Mouse (Mus musculus) T-cell, adult 2 months (primary cell): ENCODE results near the gene Phf21a.

Source experiments
- DNase-seq: peaks from one replicate; pipeline ENCODE4 v3.0.0; 2022; ENCODE audit warnings: low spot score

Gene Phf21a

GRCm38 (mm10) chr2:92234768-92235332 lies 141.9 kb downstream of the Phf21a start:
- no peak for DNase-seq

DNA sequence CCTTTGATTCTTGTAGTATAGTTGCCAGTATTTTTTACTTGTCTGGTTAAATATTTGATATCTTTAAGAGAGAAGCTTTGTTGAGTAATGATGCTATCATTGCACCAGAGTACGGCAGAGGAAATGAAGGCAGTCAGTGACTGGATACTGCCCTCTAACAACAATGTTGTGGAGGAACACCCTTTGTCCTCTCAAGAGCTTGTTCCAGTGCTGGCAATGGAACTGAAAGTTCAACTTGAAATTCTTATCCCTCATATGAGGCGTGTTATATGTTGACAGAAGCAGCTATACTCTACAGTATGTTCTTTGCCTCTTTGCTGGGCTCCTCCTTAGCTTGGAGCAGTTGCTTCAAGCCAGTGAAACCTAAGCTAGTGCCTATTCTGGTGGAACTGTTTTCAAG lies 147.4 kb downstream of the Phf21a start:
- no peak for DNase-seq

DNA sequence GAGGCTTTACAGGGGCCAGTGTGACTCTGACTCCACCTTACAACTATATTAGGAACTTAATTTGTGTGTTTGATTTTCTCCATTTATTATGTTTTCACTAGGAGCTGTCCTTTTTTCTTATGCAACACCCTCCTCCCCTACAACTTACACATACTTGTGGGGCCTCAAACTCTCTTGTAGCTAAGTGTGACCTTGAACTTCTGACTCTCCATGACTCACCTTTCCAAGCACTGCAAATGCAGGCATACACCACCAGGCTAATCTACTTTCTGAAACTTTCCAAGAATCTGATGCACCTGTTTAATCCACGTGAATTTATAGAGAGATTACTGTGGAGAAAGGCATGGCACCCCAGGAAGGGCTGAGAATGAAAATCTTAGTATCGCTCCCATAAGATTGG lies 147.9 kb downstream of the Phf21a start:
- DNase-seq = no peak

- no peak for DNase-seq
Measured at GRCm38 (mm10) chr2:92241317-92241716, 148.4 kb downstream of the Phf21a start.

DNA sequence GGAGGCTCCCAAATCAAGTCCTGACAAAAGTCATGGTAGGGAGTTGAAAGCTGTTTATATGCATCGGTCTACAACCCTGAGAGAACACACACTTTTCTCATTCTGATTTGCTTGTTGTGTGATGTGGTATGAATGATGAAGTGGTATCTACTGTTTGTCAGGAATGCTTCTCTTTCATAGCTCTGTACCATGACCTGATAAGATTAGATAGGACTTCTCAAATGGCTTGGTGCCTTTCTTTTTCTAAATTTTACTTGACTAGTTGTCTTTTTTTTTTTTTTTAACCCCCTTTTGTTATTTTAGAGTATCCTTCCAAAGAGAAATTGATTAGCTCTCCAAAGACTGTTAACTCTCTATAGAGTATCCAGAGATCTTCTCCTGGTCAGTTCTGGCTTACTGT lies 153.2 kb downstream of the Phf21a start:
- no peak for DNase-seq

GRCm38 (mm10) chr2:92247711-92248110 lies 154.8 kb downstream of the Phf21a start:
- DNase-seq = no peak

GRCm38 (mm10) chr2:92250472-92250871 lies 157.6 kb downstream of the Phf21a start:
- DNase-seq = no peak

- DNase-seq = peak; percentile 10
Measured at GRCm38 (mm10) chr2:92253777-92254176, 160.9 kb downstream of the Phf21a start.

DNA sequence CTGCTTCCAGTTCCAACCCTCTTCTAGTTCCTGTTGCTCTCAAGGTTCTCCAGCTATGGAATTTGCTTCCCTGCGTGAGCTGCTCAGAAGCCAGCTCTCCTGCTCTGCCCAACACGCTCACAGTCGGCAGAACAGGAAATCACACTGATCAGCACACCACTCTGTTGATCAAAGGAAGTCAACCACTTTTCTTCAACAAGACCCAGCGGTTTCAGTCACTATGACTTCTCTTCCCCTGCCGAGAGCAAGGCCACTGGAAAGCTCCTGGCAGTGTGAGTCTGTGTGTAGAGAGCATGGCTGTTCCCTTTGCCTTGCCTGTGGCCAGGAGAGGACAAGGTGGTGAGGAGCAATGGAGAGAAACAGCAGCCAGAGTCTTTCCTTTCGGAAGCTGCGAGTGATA lies 163.2 kb downstream of the Phf21a start:
- peak; percentile 52 for DNase-seq

GRCm38 (mm10) chr2:92257372-92257956 lies 164.5 kb downstream of the Phf21a start:
- no peak for DNase-seq

- no peak for DNase-seq
Measured at GRCm38 (mm10) chr2:92259924-92260323, 167.0 kb downstream of the Phf21a start.

DNA sequence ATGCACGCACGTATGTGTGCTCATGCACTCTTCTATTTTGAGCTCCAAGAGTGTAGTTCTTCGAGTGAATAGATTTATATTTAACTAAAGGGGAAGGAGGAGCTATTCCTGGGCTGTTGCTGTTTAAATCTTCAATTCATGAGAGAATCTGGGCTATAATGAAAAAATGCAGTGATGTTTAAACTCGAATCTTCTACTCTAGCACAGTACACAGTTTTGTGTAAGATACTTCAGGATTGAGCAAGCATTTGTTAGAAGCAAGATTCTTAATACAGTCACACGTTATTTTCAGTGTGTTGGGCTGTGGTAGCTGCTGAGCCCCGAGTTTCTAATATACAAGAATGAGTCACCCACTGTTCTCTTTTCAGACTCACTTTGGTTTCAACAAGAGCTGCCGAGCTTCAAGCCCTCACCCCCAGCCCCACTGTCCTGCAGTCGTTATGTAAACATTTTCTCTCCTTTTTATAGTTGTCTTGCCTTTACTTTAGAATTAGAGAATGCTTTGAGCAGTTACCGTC lies 173.2 kb downstream of the Phf21a start:
- no peak for DNase-seq

DNA sequence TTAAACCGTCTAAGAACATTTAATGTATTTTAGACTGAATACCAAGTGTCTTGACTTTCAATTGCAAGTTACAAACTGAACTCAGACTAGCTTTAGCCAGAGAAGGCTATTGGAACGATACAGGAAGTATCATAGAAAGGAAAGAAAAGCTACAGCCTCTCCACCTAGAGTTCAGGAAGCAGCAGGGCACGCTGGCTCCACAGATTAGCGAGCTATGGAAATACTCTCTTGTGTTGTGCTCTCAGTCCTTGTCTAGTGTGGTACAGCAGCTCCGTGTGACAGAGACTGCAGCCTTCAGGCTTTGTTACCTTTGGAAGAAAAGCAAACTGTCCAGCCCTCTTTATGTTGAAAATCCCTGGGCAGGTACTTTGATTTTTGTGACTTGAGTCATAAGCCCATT lies 176.3 kb downstream of the Phf21a start:
- DNase-seq = no peak

GRCm38 (mm10) chr2:92272510-92272909 lies 179.6 kb downstream of the Phf21a start:
- no peak for DNase-seq

GRCm38 (mm10) chr2:92273101-92273801 lies 180.3 kb downstream of the Phf21a start:
- no peak for DNase-seq

DNA sequence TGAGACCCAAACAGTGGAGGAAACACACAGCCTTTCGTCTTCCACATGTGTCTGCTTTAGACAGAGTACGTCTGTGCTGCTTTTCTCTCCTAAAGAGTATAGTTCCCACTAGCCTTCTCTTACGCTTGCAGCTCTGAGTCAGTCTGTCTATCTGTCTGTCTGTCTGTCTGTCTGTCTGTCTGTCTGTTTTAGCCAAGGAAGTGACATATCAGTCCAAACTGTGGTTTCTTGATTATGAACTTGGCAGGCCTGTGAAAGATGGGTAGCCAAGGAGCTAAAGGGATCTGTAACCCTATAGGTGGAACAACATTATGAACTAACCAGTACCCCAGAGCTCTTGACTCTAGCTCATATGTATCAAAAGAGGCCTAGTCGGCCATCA lies 180.9 kb downstream of the Phf21a start:
- no peak for DNase-seq

DNA sequence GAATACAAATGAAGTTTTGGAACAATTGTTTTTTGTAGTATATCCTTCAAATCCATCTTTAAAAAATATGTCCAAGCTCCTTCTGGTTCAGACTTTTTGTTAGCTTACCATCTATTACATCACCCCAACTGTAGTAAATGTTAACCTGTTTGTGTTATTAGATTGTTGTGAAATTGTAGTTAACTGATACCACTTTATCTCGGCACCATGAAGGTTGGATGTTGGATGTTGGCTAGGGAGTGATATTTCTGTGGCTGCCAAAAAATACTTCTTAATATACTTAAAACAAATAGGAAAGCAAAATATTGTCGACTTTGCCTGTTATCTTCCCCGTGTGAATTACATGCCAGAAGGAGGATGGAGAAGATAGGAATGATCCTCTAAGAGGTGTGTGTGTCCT lies 184.9 kb downstream of the Phf21a start:
- DNase-seq = no peak

GRCm38 (mm10) chr2:92278663-92279062 lies 185.7 kb downstream of the Phf21a start:
- no peak for DNase-seq

DNA sequence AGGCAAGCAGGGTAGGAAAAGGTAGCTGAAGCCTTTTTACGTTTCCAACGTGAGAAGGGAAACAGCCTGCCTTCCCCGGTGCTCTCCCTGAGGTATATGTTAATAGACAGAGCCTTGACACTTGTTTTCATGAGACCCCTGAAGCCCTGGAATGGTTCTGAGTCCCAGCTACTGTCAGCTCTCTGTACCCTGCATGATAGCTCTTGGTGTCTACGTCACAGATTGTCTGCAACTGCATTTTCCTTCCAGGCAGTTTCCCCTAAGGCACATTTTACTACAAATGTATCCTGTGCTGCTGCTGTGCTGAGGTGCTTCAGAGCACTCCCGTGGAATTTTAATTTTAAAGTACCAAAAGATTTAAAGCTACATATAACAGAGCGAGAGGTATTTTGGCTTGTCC lies 186.5 kb downstream of the Phf21a start:
- no peak for DNase-seq

- no peak for DNase-seq
Measured at GRCm38 (mm10) chr2:92285597-92285996, 192.7 kb downstream of the Phf21a start.

DNA sequence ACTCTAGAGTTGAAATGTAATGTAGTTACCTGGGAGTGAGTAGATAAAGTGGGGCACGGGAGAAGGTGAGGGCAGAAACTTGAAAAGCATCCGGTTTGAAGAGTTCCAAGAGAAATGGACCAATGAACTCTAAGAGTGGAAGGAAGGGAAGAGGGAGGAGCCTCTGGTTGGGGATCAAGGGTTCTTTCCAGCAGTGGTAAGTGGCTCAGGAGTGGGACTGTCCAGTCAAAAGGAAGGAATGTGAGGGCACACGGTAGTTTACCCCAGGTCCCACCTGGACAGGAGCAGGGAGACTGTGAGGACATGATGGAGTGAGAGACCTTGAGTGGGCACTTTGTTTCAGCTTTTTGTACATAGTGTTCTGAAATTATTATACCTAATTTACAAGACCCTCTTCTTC lies 196.4 kb downstream of the Phf21a start:
- DNase-seq = no peak

DNA sequence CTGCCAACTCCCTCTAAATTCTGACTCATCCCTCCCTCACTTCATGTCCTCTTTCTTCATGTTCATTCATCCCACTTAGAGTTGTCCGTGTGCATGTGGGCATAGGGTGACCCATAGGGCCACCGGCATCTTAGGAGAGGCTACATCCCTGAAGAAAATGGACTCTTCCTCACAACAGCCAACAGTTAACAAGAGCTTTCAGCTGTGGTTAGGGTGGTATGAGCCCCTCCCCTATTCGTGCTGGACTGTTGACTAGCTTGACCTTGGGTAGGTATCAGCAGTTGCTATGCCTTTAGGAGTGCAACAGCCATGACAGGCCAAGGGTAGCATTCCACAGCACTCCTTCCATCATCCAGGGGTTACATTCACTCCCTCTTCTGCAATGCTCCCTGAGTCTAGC lies 198.6 kb downstream of the Phf21a start:
- DNase-seq = no peak

DNA sequence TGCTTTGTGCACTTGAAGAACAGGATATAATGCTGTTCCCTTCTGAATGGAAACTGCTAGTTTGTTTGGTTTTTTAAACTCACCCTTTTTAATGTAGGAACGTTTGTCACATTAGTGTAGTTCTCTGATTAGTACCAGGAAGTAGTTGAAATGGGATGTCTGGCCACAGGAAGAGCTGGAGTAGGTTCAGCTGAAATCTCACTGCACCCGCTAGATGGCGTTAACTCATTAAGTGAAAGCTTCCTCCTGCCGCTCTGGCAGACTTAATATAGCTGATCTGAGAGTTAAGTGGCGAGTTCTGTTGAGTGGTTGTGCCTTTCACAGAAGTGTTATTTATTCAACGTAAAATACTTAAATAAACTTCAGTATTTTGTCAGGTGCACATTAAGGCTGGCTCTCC lies 203.5 kb downstream of the Phf21a start:
- DNase-seq = peak; percentile 68

DNA sequence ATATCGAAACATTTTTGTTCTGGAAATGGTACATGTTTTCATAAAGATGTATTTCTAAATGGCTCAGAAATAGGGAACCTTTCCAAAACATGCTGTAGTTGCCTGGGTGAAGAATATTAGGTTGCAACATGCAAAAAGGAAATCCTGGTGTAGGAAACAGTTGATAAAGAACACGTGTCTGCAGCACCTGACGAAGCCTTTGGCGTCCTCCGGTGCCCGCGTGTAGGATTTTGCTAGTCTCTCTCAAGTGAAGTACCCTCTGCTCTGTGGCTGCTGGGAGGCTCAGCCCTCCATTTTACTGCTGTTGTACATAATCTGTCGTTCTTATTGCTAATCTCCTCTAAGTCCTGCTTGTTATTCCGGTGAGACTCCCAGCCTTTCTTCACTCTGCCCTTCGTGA lies 207.0 kb downstream of the Phf21a start:
- no peak for DNase-seq
